Mouse (Mus musculus) central nervous system, embryonic 18 days (tissue): ENCODE results near the gene 1700017B05Rik. TPM values are rescaled to one million over a fixed set of nuclear protein-coding genes. Genes with fewer than 3 reads are reported as not detected.

ENCODE experiments used
- polyA plus RNA-seq: library from polyadenylated mRNA; depleted of rRNA; stranded (reverse); fragments of >200 nt; gene quantifications from 2 replicates; pipeline ENCODE4 v1.2.3, GENCODE M21; 2012; rRNA removed

The 1700017B05Rik gene
- 1.8 and 2.0 TPM in 2 replicates for polyA plus RNA-seq

GRCm38 (mm10) chr9:57261913-57262794, at the start of gene 1700017B05Rik:
Gene 1700017B05Rik, minus strand, starts transcription at chr9:57262612.

GRCm38 (mm10) chr9:57236256-57236655, 26.2 kb downstream of the 1700017B05Rik start, which contains the start of gene Trcg1:
Gene Trcg1, plus strand, starts transcription at chr9:57236556.

Other genes starting within 250 kb of the 1700017B05Rik start
- 38.4 and 47.6 TPM in 2 replicates for gene Sin3a, start 190.6 kb downstream of the 1700017B05Rik start, polyA plus RNA-seq
- gene Man2c1, start 131.9 kb downstream of the 1700017B05Rik start, polyA plus RNA-seq: 246 and 257 TPM in 2 replicates
- gene Neil1, start 114.3 kb downstream of the 1700017B05Rik start, polyA plus RNA-seq: 12.9 and 13.8 TPM in 2 replicates
- gene Commd4, start 104.3 kb downstream of the 1700017B05Rik start, polyA plus RNA-seq: 238 and 247 TPM in 2 replicates
- not detected in 2 replicates for gene Trcg1, start 26.1 kb downstream of the 1700017B05Rik start, polyA plus RNA-seq
- 17.1 and 19.6 TPM in 2 replicates for gene Ppcdc, start 177.5 kb upstream of the 1700017B05Rik start, polyA plus RNA-seq
- 283 and 284 TPM in 2 replicates for gene Scamp5, start 205.4 kb upstream of the 1700017B05Rik start, polyA plus RNA-seq
- 14.8 and 15.7 TPM in 2 replicates for gene Rpp25, start 241.4 kb upstream of the 1700017B05Rik start, polyA plus RNA-seq